Mouse (Mus musculus) layer of hippocampus, adult 9-11 months (tissue): ENCODE results near the gene Tctex1d1.

Experiments used
- DNase-seq: peaks from one replicate; pipeline ENCODE4 v3.0.0; 2022

Tctex1d1 gene

DNA sequence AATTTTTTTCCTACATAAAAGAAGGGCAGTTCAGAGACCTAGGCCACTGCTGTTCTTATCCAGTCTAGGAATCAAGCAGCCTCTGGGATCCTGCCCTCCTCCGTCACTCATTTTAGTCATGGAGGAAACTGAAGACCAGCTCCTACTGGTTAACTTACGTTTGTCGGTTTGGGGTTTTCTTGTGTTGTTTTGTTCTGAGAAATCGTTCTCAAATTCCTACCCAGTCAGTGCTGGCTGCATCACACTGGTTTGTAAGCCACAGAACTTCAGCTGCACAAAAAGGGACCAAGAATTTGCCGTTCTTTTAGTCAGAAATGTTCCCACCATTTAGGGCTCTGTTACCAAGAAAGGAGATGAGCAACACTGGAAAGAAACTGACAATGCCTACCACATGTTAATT is 11.0 kb downstream of the Tctex1d1 start:
- no peak for DNase-seq

DNA sequence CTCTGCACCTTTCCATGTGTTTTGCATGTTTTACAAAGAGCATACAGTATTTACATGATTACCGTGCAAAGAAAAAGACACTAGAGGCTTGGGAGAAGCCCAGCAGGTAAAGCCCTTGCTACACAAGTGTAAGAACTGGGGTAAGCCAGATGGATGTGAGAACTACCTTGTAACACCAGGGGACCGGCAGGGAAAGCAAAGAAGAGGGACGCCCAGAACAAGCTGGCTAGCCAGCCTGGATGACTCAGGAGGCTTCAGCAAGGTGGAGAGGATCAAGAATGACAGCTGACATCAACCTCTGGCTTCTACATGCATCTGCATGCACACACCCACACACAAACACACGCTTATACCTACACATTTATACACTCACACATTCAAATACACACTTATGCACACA is 11.6 kb downstream of the Tctex1d1 start:
- DNase-seq: no peak

DNA sequence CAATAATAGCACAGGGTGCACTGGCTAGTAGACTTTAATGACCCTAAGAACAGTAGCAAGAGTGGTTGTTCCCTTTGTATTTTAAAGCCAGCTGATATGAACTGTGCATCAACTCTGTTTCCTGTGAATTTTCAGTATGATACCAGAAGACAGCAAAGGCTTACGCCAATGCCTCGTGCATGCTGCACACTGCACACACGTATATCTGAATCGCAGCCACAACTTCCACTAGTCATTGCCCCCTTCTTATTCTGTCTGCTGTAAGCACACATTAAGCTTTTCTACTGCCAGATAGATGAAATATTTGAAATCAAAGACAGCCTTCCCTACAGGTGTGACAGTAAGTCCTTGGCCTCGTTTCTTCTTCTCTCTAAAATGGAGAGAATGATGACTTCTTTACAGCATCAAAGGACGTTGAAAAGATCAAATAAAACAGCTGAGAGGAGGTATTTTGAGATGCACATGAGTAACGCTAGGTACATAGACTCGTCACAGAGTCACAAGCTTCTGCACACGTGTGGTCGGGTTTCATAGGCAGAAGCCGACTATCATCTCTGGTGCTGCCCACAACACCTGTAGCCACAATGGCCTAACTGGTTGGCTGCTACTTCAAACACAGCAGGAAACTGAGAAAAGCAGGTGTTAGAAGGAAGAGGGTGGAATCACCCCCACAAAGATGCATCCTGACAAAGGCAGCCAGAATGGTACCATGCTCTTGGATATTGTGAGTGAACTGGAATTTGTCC is 12.4 kb downstream of the Tctex1d1 start:
- no peak for DNase-seq

DNA sequence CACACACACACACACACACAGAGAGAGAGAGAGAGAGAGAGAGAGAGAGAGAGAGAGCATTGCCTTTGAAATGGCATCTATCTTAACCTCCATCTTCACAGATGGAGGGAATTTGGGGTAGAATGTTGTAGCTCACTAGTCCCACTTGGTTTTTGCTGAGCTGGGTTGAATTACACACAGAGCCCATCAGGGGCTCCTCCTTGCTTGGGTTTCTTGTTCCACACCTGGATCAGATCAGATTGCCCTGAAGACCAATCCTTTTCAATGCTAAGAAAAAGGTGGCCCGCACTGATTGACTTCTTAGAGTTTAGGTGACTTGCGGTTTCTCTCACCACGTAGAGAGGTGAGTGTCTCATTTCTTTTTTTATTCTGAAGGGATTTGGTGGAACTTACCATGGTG is 13.3 kb downstream of the Tctex1d1 start:
- no peak for DNase-seq

DNA sequence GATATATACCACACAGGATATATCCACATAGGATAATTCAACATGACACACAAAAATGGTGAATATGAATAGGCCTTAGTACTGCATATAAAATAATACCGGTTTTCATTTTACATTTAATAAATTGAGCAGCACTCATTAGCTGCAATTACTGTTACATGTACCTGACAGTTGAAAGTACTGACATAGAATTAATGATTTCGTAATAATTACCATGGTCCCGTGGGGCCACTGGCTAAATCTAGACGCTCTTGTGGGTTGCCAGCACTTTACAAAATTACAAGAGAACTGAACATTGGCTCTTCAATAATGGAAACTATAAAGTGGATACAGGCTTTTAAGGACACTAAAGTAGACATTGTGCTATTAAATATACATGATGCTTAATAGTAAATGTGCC is 26.3 kb downstream of the Tctex1d1 start:
- no peak for DNase-seq

DNA sequence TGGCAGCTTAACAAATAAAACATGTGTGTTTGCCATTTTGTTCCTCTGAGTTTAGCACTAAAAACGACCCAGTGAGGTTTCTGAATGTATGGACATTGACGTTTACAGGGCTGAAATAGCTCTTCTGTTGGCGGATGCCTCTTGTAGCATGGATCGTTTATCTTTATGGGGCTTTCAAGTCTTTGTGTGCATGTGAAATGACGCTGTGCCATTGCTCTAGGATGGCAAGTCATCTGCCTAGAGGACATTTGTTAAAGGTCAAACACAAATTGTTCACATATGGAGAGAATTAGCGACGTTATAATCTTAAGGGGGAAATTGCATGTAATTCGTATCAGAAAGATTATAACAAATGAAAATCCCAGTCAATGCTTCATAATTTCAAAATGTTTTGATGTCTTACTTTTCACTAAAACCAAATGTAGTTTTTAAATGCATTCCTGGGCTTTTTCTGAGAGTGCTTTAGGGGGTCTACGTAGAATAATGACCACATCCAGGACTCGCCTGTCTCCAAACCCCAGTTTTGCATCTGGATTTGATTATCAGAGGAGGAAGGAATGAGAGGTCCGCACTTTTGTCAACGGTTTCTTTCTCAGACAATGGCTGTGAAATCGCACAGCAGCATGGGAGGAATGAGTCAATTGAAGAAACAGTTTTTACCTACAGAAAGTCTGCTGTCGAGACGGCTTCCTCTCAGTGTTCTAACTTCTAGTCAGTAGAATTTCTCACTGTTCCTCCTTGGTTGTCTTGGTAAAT is 27.0 kb downstream of the Tctex1d1 start:
- DNase-seq: no peak

DNA sequence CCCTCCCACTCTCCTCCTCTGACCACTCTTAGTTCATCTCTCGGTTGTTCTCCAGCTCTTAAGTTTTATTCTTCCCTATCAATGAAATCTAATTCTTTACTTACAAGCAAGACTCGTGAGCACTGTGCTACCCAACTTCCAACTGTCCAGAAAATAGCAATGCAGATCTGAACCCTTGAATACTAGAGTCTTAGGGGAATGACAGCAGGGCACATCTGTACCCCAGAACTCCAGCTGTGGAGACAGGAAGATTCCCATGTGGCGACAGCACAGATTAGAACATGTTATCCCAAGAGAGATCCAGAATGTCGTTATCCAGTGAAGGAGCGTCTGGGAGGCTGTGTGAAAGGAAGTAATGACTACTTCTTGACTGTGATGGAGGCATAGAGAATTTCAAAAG is 27.9 kb downstream of the Tctex1d1 start:
- no peak for DNase-seq

DNA sequence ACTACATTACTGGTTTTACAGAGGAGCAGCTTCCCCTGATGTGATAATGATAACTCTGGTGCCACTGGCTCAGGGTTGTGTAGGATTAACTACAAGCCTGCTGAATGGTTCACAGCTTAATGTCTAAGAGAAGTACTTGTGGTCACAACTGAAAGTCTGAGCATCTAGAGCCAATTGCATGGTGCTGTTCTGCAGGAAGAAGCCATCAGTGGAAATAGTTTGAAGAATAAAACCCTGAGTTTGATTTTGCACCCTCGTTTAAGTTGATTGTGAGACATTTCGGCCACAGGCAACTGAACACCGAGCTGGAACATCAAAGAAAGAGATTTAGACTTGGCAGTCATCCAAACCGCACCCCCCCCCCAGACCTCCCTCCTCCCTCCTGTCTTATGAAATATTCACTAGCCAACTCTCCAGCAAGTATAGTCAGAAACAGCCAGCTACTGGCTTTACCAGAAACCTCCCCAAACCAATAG is 28.6 kb downstream of the Tctex1d1 start:
- no peak for DNase-seq

DNA sequence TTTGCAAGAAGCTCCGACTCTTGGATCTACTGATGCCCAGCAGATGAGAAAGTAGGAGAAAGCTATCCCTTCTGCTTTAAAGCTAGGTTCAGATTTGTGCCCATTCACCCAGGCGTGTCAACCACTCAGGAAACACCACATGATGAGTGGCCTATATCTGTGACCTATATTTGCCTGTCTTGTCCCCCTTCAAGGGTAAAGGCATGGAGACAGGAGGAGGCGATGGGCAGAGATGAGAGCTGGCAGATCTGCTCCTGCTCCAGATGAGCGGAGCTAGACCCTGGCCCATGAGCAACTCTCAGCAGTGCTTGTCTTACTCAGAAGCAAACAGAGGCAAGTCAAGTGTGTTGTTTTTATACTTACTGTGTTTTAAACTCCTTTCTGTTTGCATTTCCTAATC is 32.3 kb downstream of the Tctex1d1 start:
- no peak for DNase-seq

DNA sequence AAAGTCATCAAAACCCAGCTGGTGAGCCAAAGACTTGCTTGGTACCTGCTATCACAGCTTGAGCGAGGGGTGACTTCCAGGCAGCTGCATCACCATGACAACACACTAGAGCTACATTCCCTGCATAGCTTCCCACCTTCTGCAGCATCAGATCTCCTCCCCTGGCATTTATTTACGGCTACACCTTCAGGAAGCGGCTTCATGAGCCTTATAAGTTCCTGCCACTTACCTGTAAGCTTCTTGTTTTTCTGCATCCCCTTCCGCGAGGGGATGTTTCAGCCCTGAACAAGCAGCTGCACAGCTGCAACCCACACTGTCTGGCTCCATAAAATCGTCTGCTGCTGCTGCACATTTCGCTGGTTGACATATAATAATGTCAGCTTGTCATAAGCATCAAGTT is 33.4 kb downstream of the Tctex1d1 start:
- DNase-seq: no peak

DNA sequence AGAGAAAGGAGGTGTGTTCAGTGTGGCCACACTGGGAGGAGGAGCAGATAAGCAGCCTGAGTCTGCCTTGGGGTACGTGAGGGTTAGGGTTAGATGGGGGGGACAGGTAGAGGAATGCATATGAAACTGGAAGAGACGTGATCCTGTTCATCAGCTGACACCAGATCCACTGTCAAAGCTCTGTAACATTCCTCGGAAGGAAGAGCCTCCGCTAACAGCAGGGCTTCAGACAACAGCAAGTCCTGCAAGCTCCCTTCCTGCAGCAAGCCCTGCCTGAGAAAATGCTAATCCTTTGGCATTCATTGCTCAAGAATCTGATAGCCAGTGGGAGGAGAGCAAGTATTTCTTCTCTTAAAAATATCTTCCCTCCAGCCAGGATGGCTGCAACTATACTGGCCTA is 35.1 kb downstream of the Tctex1d1 start:
- DNase-seq: no peak

DNA sequence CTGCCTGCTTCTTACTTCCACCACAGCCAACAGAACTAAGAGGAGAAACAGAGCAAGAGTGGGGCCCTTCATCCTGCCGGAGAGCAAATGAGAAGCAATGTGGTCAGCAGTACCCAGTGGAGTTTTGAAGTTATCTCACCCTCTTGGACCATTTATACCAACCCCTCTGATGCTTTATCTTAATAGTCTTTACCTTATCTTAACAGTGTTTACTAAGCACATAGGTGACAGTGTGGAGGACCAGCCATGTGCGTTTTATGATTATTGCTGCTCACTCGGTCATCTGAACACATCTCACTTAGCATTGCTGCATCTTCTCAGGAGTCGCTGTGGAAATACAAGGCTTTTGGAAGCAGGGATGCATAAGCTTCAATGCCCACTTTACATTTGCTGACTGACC is 48.2 kb downstream of the Tctex1d1 start, which contains the start of gene Insl5:
TSS of gene Insl5 (minus strand) at position 222 of the 400 bp plus-strand sequence.
- DNase-seq: no peak

DNA sequence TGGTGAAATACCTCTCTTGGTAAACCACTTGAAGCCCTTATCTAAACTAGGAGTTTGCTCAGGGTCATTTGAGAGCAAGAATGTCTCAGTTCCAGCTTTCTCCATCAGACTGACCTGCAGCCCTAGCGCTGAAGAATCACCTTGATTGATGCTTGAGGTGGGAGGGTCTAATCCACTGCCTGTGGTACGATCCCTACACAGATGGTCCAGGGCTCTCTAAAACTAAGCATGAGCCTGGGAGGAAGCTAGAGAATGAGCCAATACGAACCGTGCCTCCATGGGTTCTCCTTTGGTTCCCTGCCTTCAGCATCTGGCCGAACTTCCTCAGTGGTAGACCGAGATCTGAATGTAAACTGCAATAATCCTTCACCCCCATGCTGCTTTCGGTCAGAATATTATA is 49.3 kb downstream of the Tctex1d1 start:
- no peak for DNase-seq

DNA sequence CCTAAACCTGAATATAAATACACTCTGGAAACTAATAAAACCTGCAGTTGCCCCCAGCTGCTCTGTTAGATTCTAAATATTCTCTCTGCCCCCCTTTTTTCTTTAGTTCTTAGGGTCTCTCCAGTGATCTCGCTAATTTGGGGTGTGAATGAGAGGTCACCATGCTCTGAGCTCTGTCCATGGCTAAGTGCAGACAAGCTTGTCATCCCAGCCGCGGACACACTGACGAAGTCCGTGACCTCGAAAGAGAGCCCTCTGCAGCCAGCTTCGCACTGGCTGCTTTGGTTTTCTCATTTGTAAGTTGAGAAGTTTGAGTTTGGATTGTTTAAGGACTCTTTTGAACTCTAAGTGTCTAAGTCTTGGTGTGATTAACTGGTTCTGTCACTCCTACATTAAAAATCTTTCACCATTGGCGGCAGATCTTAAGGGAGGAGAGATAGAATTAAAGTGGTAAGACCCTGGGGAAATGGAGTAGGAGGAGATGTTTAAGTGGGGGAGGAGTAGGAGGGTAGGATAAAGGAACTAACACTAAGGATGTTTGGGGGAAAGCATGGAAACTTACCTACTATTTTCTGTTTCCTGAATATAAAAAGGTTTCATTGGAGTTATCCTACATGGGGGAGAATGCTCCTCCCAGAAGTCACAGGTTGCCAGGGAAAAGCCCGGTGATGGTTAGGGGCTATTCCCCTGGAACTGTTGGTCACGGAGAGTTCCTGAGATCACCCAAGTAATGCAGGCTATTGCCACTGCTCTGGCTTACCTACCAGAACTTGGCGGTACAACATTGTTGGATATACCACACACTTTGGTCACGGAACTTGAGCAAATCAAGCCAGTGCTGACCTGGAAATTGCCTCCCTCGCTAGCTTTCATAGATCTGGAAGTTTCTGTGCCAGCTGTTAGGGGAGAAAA is 50.0 kb downstream of the Tctex1d1 start:
- no peak for DNase-seq

DNA sequence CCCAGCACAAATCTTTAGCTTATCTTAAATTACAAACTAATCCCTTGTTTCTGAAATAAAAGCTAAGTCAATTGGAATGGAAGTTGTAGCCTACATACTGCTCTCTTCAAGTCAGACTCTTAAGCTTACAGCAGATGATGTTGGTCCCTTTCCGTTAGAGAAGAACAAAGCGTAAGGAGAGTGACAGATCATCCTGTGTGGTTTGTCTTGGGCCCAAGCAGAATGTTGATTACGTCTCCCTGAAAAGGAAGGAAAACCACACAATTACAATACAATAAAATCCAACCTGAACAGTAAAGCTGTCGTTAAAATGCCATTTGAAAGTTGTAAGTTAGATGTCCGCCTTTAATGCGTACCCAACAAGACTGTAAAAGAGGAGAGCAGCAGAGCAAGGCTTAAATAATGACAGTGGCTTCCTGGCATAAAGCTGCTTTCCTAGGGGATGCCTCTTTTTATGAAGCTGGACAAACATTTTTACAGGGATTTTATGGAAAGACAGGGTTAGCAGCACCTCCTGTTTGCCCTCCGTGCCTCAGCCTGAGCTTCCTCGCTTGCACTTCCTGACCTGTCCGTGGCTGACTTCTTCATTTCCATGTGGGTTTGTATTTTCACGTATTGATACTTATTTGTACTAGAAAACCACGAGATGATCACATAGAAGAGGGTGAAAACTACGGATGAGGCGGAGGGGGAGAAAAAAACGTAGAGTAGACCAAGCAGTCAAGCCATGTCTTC is 60.9 kb downstream of the Tctex1d1 start:
- DNase-seq: no peak

DNA sequence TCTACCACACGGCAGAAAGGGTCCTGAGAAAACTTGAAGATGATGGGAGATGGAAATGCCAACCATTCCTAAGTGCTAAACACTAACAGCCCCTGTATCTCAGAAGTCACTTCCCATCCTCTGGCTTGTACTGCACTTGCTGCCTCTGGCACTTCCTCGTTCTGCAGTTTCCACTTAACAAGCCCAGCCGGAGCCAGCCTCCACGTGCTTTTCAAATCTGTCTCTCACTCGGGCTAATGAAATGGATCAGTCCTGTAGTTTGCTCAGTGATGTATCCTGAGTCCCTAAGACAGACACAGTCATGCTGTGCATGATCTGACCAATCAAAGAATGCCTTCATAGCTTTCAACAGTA is 61.4 kb downstream of the Tctex1d1 start:
- DNase-seq: no peak

DNA sequence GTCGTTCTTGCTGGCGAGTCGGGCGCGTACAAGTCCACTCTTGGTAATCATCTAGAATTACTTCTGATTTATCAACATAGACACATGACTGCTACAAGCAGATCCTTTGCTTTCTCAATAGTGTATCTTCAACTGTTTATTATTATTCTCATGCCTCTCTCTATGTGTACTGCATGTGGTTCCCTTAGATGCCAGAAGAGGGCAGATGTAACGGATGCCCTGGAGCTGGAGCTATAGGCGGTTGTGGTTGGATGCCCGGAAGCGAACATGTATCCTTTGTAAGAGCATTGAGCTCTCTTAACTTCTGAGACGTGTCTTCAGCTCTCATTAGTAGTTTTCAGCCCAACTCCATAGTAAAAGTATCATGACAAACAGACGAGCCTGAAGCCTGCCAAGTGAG is 64.6 kb downstream of the Tctex1d1 start:
- no peak for DNase-seq

DNA sequence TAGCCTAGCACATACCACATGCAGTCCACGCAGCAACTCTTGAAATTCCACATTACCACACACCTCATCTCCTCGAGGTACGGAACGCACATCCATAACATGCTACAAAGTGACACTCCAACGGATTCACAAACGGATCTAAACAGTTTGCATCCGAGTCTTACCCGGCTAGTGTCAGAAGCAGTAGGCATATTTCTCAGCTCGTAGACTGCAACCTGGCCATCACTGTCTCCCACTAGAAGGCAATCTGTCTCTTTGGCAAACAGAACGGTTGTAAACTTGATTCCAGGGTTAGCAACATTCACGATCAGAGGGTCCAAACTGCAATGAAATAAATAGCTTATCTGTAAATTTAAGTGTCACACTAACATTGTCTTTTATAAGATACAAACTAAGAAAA is 69.6 kb downstream of the Tctex1d1 start:
- DNase-seq: no peak
